Mouse (Mus musculus) brain, embryonic 14.5 days (tissue): ENCODE results near the gene Pagr1a.

Experiments used
- CTCF ChIP-seq: fragments of 200-500 bp; IDR thresholded peaks from 2 replicates; pipeline ENCODE4 v1.5.1; 2012; ENCODE audit warnings: inconsistent platforms, mild to moderate bottlenecking, moderate library complexity, borderline replicate concordance; ENCODE audit not compliant: insufficient read depth, insufficient read length; ENCODE audit errors: extremely low read depth
- POLR2A ChIP-seq: fragments of 200-500 bp; IDR thresholded peaks from 2 replicates; pipeline ENCODE4 v1.6.1; 2012; ENCODE audit warnings: mild to moderate bottlenecking, inconsistent platforms, borderline replicate concordance; ENCODE audit not compliant: poor library complexity, insufficient read depth, insufficient read length, severe bottlenecking; ENCODE audit errors: extremely low read depth

DNA sequence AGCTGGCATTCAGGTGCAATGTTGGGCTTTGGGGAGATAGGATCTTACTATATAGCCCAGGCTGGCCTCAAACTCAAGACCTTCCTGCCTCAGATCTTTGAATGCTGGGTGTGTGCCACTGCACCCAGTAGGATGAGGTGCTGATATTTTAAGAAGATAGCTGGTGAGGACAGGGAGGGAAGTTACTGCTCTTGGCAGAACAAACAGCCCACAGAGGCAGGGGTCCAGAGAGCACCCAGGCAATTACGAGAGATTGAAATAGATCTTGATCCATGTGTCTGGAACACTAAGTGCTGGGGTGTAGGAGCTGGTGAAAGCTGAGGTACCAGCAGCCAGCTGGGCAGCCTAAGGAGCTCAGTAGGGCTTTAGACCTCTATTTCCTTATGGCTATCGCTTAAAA, 35.6 kb downstream of the Pagr1a start:
- TF ChIP-seq POLR2A (no peak), CTCF (no peak)
